Mouse (Mus musculus) urinary bladder, adult 2 months (tissue): ENCODE data around the gene Ccdc189. TPM values are rescaled to one million over a fixed set of nuclear protein-coding genes. Genes with fewer than 3 reads are reported as not detected.

Experiments used
- DNase-seq: peaks from one replicate; pipeline ENCODE4 v3.0.0; 2022; ENCODE audit warnings: low spot score
- polyA plus RNA-seq: library from polyadenylated mRNA; depleted of rRNA; stranded (reverse); fragments of >200 nt; gene quantifications from 2 replicates; pipeline ENCODE4 v1.2.3, GENCODE M21; 2012; rRNA removed

The Ccdc189 gene
- polyA plus RNA-seq, 1 experiment: 7.0 TPM

DNA sequence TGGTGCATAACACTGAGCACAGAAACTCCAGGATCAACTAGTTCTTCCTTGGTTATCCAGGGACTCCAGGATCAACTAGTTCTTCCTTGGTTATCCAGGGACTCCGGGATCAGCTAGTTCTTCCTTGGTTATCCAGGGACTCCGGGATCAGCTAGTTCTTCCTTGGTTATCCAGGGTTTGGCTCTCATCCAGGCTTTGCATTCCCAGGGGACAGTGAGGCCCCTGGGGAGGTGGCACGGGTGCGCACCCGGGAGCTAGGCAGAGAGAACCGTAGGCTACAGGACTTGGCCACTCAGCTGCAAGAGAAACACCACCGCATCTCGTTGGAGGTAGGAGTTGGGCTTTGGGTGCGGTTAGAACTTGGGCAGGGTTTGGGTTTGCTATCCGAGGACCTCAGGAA lies 2.7 kb upstream of the Ccdc189 start:
- no peak for DNase-seq

DNA sequence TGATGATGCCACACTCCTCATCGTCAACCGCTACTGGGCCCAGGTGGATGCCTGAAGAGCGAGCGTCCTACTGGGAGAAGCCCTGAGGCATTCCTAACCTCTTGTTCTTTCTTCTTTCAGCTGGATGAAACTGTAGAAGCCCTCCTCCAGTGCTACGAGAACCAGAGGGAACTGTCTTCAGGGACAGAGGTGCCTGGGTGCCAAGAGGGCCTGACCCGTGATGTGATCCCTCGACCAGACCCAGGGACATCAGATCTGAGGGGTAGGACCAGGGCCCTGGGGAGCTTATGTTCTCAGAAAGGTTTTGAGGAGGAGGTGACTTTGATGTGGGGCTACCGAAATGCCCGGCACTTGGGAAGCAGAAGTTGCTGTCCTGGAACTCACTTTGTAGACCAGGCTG lies 1.2 kb upstream of the Ccdc189 start:
- DNase-seq: no peak

DNA sequence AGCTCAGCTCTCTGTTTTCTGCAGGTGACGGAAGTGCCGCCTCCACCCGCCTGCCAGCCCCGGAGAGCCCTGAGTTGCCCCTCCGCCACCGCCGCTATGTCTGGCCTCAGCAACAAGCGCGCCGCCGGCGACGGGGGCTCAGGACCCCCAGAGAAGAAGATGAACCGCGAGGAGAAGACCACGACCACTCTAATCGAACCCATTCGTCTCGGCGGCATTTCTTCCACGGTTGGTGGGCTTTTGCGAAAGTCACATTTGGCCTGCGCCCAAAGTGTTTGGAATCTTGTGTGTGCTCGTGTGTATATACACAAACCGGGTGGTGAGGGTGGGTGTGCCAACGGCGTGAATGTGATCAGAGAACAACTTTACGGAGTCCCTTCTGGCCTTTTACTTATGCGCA lies 506 bp upstream of the Ccdc189 start:
- DNase-seq: no peak

DNA sequence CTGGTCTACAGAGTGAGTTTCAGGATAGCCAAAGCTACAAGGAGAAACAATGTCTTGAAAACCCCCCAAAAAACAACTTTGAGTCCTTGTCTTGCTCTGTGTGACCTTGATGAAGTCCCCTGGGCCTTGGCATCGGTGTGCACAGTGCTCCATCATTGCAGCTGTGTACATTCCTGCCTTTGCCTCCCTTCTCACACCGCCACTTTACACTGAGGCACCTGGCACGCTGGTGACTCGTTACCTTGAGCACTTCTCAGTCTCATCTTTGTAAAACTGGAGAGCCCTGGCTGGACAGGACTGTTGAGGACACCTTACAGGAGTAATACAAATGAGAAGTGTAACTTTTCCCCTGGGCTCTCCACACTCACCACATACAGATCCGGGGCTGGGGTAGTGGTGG lies 1.2 kb downstream of the Ccdc189 start:
- no peak for DNase-seq

DNA sequence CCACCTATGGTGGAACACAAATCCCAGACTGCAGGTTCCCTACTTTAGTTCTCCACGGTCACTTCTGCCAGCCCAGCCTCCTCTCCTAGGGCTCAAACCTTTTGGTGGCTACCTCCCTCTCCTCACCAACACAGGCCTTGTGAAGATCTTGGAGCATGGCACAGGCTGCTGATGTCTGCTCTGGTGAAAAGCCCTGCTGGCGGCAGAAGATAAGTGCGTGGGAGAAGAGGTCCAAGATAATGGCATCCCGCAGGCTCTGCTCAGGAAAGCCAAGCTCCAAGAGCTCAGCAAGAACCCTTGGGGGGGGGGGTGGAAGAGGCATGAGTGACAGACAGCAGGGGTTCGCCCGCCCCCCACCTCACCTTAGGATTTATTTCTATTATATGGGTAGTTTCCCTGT lies 2.2 kb downstream of the Ccdc189 start:
- DNase-seq: no peak

DNA sequence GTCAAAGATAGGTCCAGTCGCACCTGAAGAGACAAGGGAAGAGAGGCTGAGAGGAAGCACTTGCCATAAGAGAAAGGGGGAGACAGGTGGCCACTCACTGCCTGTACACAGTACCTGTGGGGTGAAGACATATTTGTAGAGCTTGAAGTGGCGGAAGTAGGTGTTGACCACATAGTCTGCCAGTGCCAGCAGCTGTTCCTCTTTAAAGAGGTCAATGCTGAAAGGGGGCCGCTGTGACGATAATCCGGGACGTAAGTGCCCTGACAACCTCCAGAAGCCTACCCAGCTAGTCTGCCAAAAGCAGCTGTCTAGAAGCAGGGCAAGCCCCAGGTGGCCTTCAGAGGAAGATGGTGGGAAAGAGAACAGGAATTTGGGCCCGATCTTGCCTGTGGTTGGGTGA lies 3.4 kb downstream of the Ccdc189 start:
- no peak for DNase-seq

DNA sequence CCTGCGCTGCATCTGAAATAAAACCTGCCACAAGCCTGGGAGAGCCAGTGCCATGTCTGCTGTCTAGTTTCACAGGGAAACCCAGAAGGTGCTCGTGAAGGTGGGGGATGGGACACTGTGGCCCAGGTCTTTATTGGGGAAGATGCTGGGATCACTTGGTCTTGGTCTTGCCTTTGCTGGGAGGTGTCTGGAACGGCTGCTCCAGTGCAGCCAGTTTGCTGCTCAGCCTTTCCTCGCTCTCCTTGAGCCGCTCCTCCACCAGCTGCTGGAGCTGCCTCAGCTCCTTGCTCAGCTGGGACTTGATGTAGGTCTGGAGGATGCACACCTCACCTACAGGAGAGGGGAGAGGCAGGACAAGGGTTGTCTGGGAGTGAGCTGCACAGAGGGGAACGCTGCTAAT lies 5.1 kb downstream of the Ccdc189 start:
- no peak for DNase-seq

DNA sequence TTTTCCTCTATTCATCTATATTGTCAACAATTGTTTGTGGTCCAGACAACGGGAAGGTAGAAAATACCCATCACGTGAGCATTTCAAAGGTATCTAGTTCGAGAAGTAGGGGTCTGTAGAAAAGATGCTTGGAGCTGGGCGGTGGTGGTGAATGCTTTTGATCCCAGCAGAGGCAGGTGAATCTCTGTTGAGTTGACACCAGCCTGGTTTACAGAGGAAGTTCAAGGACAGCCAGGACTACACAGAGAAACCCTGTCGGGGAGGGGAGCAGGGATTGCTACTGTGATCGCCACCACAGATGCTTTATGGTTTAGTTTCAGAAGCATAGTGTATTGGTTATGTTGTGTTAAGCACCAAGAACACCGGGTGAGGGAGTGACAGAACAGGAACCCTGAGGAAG lies 14.3 kb downstream of the Ccdc189 start:
- DNase-seq: no peak

DNA sequence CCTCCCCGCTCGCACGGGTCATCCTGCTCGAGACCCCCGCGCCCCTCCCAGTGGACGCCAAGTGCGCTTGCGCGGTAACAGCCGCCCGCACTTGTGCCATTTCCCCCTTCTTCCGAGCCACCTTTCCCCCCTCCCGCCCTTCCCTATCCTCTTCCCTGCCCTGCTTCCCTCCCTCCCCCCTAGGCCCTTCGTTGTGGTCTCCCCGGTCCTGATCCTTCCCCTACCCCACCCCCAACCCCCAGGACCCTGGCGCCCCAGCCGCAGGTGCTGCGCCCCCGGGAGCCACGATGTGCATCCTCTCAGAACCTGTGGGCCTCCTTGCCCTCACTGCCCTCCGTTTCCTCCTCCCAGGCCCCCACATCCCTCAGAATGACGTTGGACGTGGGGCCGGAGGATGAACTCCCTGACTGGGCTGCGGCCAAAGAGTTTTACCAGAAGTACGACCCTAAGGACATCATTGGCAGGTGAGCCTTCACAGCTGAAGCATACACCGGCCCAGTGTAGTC lies 14.8 kb downstream of the Ccdc189 start:
- no peak for DNase-seq

DNA sequence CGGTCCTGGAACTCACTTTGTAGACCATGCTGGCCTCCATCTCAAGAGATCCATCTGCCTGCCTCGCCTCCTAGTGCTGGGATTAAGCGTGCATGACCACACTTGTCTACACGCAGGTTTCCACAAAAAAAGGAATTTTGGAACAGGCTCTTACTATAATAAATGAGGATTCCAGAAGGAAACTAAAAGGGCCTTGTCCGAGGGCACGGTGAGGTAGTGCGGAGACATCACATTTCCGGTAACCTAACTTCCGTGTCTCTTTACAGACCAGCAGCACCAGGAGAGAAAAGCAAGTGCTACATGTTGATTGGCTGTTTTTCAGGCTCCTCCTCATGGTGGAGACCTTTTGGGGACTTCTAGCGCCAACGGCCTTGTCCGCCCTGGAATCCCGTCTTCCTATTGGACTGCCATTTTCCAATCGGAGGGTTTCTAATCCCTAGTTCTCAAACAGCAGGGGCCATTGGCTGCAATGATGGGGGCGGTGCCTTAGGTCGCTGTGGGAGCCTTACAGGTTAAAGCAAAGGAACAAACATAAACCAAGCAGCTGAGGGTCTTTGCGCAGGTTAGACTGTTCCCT lies 15.4 kb downstream of the Ccdc189 start, which contains the start of gene Phkg2:
Gene Phkg2, plus strand, starts transcription at position 446 of the 577 bp plus-strand sequence.
- peak; percentile 58 for DNase-seq

DNA sequence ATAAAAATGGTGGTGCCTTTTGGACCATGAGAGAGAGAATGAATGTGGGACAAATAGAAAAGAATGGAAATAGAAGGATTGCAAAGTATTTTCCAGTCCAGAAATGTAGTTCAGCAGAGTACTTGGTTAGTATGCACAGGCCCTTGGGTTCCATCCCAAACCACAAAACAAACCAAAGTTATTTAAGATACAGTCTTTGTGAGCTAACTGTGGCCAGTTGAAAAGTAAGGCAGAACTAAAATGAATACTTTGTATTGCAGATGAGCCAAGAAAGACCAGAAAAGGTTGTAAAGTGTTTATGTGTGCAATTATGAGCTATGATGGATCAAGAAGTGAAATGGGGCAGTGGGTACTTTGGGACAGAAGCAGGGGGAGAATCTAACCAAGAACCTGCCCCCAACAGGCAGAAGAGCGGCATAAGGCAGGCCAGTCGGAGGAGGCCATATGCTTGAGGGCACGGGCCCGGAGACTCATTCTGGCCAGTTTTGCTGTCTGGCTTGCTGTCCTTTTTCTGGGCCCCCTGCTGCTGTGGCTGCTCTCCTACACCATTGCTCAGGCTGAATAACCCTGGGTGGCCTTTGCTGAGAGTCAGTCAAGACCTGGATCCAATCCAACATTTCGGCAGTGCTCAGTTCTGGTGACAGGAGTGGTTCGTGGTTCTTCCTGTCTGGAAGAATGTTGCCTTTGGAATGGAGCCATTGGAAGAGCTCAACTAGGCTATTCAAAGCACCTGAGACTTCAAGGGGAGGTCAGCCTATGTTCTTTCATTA lies 23.8 kb downstream of the Ccdc189 start:
- DNase-seq: no peak

DNA sequence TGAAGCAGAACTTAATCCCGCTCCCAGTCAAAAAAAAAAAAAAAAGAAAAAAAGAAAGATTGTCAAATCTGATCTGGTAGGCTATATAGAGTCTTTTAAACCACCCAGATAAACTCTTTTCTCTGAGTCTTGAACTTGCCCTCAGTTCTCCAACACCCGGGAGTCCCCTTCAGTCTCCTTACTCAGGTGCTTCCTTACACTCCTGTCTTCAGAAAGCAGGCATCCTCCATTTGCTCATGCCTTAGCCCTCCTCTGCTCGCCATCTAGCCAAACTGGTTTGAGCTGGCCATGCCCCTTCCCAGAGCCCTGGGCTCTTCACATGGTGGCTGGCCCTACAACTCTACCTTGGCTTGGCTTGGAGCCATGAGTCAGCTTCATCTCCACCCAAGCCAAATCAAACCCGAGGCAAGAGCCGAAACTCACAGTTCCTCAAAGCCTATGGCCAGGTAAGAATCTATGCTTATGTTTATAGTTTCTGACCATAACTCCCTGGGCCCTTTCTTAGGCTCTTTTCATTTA lies 27.0 kb downstream of the Ccdc189 start, which contains the start of gene Tmem265:
Gene Tmem265, plus strand, starts transcription at position 51 of the 519 bp plus-strand sequence.
- DNase-seq: no peak

DNA sequence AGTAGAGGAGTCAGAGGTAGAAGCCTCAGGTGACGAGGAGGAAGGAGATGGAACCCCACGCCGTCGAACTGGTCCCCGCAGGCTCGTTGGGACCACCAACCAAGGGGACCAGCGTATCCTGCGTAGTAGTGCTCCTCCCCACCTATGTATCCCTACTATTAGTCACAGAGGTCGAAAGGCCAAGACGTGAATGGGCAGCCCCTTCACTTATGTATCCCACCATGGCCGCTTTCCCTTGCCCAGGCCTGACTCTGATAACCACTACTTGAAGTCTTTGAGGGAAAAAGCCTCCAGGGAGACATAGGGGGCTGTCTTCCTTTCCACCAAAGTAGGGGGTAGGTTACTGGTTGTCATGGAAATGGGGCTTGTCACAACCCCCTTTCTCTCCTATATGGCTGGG lies 27.8 kb downstream of the Ccdc189 start:
- no peak for DNase-seq

DNA sequence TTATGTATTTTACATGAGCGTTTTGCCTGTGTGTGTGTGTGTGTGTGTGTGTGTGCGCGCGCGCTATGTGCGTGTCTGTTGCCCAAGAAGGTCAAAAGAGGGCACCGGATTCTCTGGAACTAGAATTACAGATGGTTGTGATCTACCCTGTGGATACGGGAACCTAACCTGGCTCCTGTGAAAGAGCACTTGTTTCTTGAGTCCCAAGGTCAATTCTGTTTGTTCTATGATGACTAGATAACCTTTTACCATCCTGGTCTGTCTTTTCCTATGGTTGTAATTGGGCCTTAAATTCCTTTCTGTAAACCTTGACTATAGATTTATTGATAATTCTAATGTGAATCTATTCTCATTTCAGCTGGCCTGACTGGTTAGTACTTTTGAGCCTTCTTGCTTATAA lies 36.8 kb downstream of the Ccdc189 start:
- no peak for DNase-seq

DNA sequence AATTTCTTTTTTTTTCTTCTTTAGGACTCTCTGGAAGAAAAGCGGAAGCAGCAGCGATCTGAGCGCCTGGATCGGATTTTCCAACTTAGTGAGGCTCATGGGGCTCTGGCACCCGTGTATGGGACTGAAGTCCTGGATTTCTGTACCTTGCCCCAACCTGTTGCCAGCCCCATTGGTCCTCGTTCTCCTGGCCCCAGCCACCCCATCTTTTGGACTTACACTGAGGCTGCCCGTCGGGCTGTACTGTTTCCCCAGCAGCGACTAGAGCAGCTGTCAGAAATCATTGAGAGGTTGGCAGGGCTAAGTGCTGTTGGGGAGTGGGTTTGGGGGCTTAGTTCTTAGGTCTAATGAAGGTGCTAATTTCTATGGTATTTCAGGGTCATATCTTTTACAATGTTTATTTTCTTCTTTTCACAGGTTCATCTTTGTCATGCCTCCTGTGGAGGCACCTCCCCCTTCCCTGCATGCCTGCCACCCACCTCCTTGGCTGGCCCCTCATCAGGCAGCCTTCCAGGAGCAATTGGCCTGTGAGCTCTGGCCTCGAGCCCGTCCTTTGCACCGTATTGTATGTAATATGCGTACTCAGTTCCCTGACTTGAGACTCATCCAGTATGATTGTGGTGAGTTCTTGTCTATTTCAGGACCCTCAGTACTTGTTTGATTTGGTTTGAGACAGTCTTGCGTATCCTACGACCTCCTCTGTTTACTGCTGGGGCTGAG lies 39.1 kb downstream of the Ccdc189 start:
- no peak for DNase-seq

DNA sequence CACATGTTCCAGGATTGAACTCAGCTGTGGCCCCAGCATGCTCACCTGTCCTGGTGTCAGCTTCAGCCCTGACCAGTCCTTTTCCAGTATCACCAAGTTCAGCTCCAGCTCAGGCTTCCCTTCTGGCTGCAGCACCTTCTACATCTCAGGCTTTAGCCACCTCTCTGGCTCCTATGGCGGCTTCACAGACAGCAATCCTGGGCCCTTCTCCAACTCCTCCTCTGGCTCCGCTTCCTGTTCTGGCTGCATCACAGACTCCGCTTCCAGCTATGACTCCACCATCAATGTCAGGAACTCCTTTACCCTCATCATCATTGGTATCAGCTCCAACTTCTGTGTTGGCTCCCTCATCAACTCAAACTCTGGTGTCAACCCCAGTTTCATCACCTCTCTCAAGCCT lies 46.7 kb downstream of the Ccdc189 start:
- no peak for DNase-seq

Other genes with a start within 250 kb of the Ccdc189 start
- 16.9 and 19.8 TPM in 2 replicates for gene Zfp768, start 243.0 kb downstream of the Ccdc189 start, polyA plus RNA-seq
- 7.5 and 9.0 TPM in 2 replicates for gene Zfp747, start 212.5 kb downstream of the Ccdc189 start, polyA plus RNA-seq
- gene 9130019O22Rik, start 201.4 kb downstream of the Ccdc189 start, polyA plus RNA-seq: 3.7 and 3.9 TPM in 2 replicates
- gene E430018J23Rik, start 195.0 kb downstream of the Ccdc189 start, polyA plus RNA-seq: 6.2 and 6.8 TPM in 2 replicates
- 7.8 and 9.7 TPM in 2 replicates for gene Zfp764, start 181.8 kb downstream of the Ccdc189 start, polyA plus RNA-seq
- gene Zfp688, start 166.5 kb downstream of the Ccdc189 start, polyA plus RNA-seq: 19.5 and 20.2 TPM in 2 replicates
- 3.1 and 3.7 TPM in 2 replicates for gene Zfp689, start 139.4 kb downstream of the Ccdc189 start, polyA plus RNA-seq
- 69.2 and 79.9 TPM in 2 replicates for gene Prr14, start 129.0 kb downstream of the Ccdc189 start, polyA plus RNA-seq
- 12.4 and 30.8 TPM in 2 replicates for gene Fbrs, start 109.4 kb downstream of the Ccdc189 start, polyA plus RNA-seq
- gene Srcap, start 76.6 kb downstream of the Ccdc189 start, polyA plus RNA-seq: 5.7 and 13.8 TPM in 2 replicates
- 19.3 and 25.2 TPM in 2 replicates for gene Gm42715, start 69.0 kb downstream of the Ccdc189 start, polyA plus RNA-seq
- 2.1 TPM in 1 of 2 replicates, not detected in the other for gene Tmem265, start 27.2 kb downstream of the Ccdc189 start, polyA plus RNA-seq
- 72.2 and 75.4 TPM in 2 replicates for gene Phkg2, start 15.3 kb downstream of the Ccdc189 start, polyA plus RNA-seq
- gene Rnf40, start 172 bp upstream of the Ccdc189 start, polyA plus RNA-seq: 39.7 and 41.8 TPM in 2 replicates
- gene Zfp629, start 27.2 kb upstream of the Ccdc189 start, polyA plus RNA-seq: 10.7 and 12.8 TPM in 2 replicates
- 26.0 and 30.3 TPM in 2 replicates for gene Bcl7c, start 120.3 kb upstream of the Ccdc189 start, polyA plus RNA-seq
- gene Ctf1, start 124.1 kb upstream of the Ccdc189 start, polyA plus RNA-seq: 11.0 and 13.7 TPM in 2 replicates
- not detected in 2 replicates for gene Ctf2, start 143.6 kb upstream of the Ccdc189 start, polyA plus RNA-seq
- gene Fbxl19, start 155.9 kb upstream of the Ccdc189 start, polyA plus RNA-seq: 14.5 and 15.5 TPM in 2 replicates
- gene Orai3, start 181.2 kb upstream of the Ccdc189 start, polyA plus RNA-seq: 36.0 and 42.3 TPM in 2 replicates
- 4.8 and 13.9 TPM in 2 replicates for gene Setd1a, start 188.1 kb upstream of the Ccdc189 start, polyA plus RNA-seq
- gene Gm49388, start 197.0 kb upstream of the Ccdc189 start, polyA plus RNA-seq: 0.21 TPM in 1 of 2 replicates, not detected in the other
- gene Hsd3b7, start 212.0 kb upstream of the Ccdc189 start, polyA plus RNA-seq: 65.7 and 77.6 TPM in 2 replicates
- 161 and 178 TPM in 2 replicates for gene Stx4a, start 235.7 kb upstream of the Ccdc189 start, polyA plus RNA-seq
- 6.4 and 6.9 TPM in 2 replicates for gene Stx1b, start 236.0 kb upstream of the Ccdc189 start, polyA plus RNA-seq